ENCODE assay signal across 8 mouse cellular contexts in genomic region chr9:25252283-25252726, GRCm38 (mm10). TPM values are rescaled to one million over a fixed set of nuclear protein-coding genes. Genes with fewer than 3 reads are reported as not detected.
DNase-seq lines count a peak whose midpoint lies in the region; ATAC-seq lines count a peak whose summit lies in the region.

Sept7 (plus strand) TSS chr9:25252439.

- H3K9me3 ChIP-seq in heart, embryonic 13.5 days: no peaks in the 10 kb centered on the region
- H3K9me3 ChIP-seq in liver, embryonic 12.5 days (replicated peaks): no peaks in the 10 kb centered on the region
- no peaks in the 10 kb centered on the region for H3K9me3 ChIP-seq in stomach, embryonic 15.5 days

- ATAC-seq in heart, embryonic 13.5 days (ENCODE audit: extremely low read depth, insufficient number of reproducible peaks, low FRiP score, low TSS enrichment): peak; percentile 93
- peak; percentile 96 for ATAC-seq in liver, embryonic 12.5 days
- peak; percentile 99 for ATAC-seq in stomach, embryonic 15.5 days (ENCODE audit: insufficient read depth, low FRiP score, low read depth)

- H3K4me1 ChIP-seq in brown adipose tissue, adult 24 weeks (ENCODE audit: control insufficient read depth, insufficient read depth, insufficient read length, low read length): no peaks in the 10 kb centered on the region
- peaks cover 41% of the 10 kb centered on the region for H3K4me1 ChIP-seq in heart, embryonic 13.5 days
- peaks cover 28% of the 10 kb centered on the region for H3K4me1 ChIP-seq in liver, embryonic 12.5 days
- H3K4me1 ChIP-seq in stomach, embryonic 15.5 days: peaks cover 4% of the 10 kb centered on the region; the same call in 1 of the 2 replicates

- H3K27me3 ChIP-seq in heart, embryonic 13.5 days (replicated peaks): no peaks in the 10 kb centered on the region
- no peaks in the 10 kb centered on the region for H3K27me3 ChIP-seq in liver, embryonic 12.5 days (replicated peaks)
- H3K27me3 ChIP-seq in stomach, embryonic 15.5 days (replicated peaks): no peaks in the 10 kb centered on the region

- peak within 1 kb of the TSS; percentile 98 for H3K27ac ChIP-seq in brown adipose tissue, adult 24 weeks (replicated peaks; ENCODE audit: low read depth, low read length)
- H3K27ac ChIP-seq in heart, embryonic 13.5 days (replicated peaks): peak within 1 kb of the TSS; percentile 99
- peak within 1 kb of the TSS; percentile 99 for H3K27ac ChIP-seq in liver, embryonic 12.5 days
- H3K27ac ChIP-seq in stomach, embryonic 15.5 days: peak within 1 kb of the TSS; percentile 99

- H3K4me3 ChIP-seq in brown adipose tissue, adult 24 weeks (ENCODE audit: insufficient read depth, low read depth, low read length): peak within 1 kb of the TSS; percentile 96
- H3K4me3 ChIP-seq in heart, embryonic 13.5 days: peak within 1 kb of the TSS; percentile 100
- H3K4me3 ChIP-seq in liver, embryonic 12.5 days: peak within 1 kb of the TSS; percentile 91
- H3K4me3 ChIP-seq in stomach, embryonic 15.5 days (replicated peaks): peak within 1 kb of the TSS; percentile 100

- DNase-seq in CD4-positive, CD25-positive, alpha-beta regulatory T cell, adult 2 months (ENCODE audit: low read depth, low spot score): peak; percentile 100
- peak; percentile 36 for DNase-seq in fat pad, adult 2 months (ENCODE audit: extremely low read depth, low read depth, low spot score)
- DNase-seq in kidney, postnatal 10 days: peak; percentile 99
- peak; percentile 99 for DNase-seq in natural killer cell, adult 2 months (ENCODE audit: low spot score in 2 of 2)

- under 1% methylated on average over 53 of the region's 54 CpGs for WGBS in heart, embryonic 13.5 days
- WGBS in liver, embryonic 12.5 days (ENCODE audit: insufficient replicate concordance): under 1% methylated on average over 51 of the region's 54 CpGs
- WGBS in stomach, embryonic 15.5 days: under 1% methylated on average over 51 of the region's 54 CpGs

- H3K9ac ChIP-seq in heart, embryonic 13.5 days: peak within 1 kb of the TSS; percentile 100
- H3K9ac ChIP-seq in liver, embryonic 12.5 days: peak within 1 kb of the TSS; percentile 96
- peak within 1 kb of the TSS; percentile 99 for H3K9ac ChIP-seq in stomach, embryonic 15.5 days

- peak within 1 kb of the TSS; percentile 92 for H3K4me2 ChIP-seq in heart, embryonic 13.5 days
- H3K4me2 ChIP-seq in liver, embryonic 12.5 days: peak within 1 kb of the TSS; percentile 82
- peak within 1 kb of the TSS; percentile 58 for H3K4me2 ChIP-seq in stomach, embryonic 15.5 days

- H3K36me3 ChIP-seq in heart, embryonic 13.5 days: no peaks in the 10 kb centered on the region
- no peaks in the 10 kb centered on the region; the same call in 1 of the 2 replicates for H3K36me3 ChIP-seq in liver, embryonic 12.5 days
- no peaks in the 10 kb centered on the region for H3K36me3 ChIP-seq in stomach, embryonic 15.5 days

RNA-seq across cellular contexts. Expression of gene Sept7, which starts in this region (rescaled TPM):
- polyA plus RNA-seq in brown adipose tissue, adult 24 weeks (2012; ENCODE audit: insufficient read depth, insufficient read length, missing spikeins): 109 and 112 TPM in 2 replicates
- polyA plus RNA-seq in heart, embryonic 13.5 days (2015; fragmentation: Nextera tagmentation; extraction: Ambion mirVana): 247 and 264 TPM in 2 replicates
- 137 TPM in 2 replicates for polyA plus RNA-seq in liver, embryonic 12.5 days (2016; fragmentation: Nextera tagmentation; extraction: Ambion mirVana)
- polyA plus RNA-seq in stomach, embryonic 15.5 days (2015; fragmentation: Nextera tagmentation; extraction: Ambion mirVana): 259 and 263 TPM in 2 replicates

Comparison
In these comparisons a context has a peak if more than half of its experiments do, and no peak if none do; other contexts are left out.
1. Peak in every context shown above with its lines: DNase-seq, ATAC-seq, H3K4me3 ChIP-seq and H3K27ac ChIP-seq.
2. DNase-seq: peak in every context shown above with its lines; median percentile 100 in CD4-positive, CD25-positive, alpha-beta regulatory T cell, adult 2 months; 99 in kidney, postnatal 10 days; 99 in natural killer cell, adult 2 months; 36 in fat pad, adult 2 months.